Mouse (Mus musculus): ENCODE data around the gene Serpina7. TPM values are rescaled to one million over a fixed set of nuclear protein-coding genes. Genes with fewer than 3 reads are reported as not detected.

The Serpina7 gene
- polyA plus RNA-seq (2012; rRNA removed): 0.14 TPM in 1 of 2 replicates, not detected in the other

GRCm38 (mm10) chrX:139085077-139085476 is at the start of gene Serpina7:
Gene Serpina7, minus strand, starts transcription at chrX:139085236.

GRCm38 (mm10) chrX:139085943-139086342 is 907 bp upstream of the Serpina7 start, which contains the start of gene 4930513O06Rik:
Gene 4930513O06Rik, plus strand, starts transcription at chrX:139086243.

Other genes starting within 250 kb of the Serpina7 start
- gene Nrk, start 170.8 kb downstream of the Serpina7 start, polyA plus RNA-seq (2012; rRNA removed): 0.01 TPM in 1 of 2 replicates, not detected in the other
- gene 4930513O06Rik, start 1.0 kb upstream of the Serpina7 start, polyA plus RNA-seq (2012; rRNA removed): not detected in 2 replicates
- gene 4933428M09Rik, start 94.0 kb upstream of the Serpina7 start, polyA plus RNA-seq (2012; rRNA removed): not detected in 2 replicates
- gene Mum1l1, start 124.8 kb upstream of the Serpina7 start, polyA plus RNA-seq (2012; rRNA removed): 0.05 and 0.27 TPM in 2 replicates
- not detected in 2 replicates for gene Trap1a, start 248.4 kb upstream of the Serpina7 start, polyA plus RNA-seq (2012; rRNA removed)